Mouse (Mus musculus): ENCODE measurements around the gene Gm21830.

- no peak for TF ChIP-seq ZNF384 (IDR thresholded peaks at IDR 0.05; ENCODE audit: low read depth, low read length)
- no peak for TF ChIP-seq HCFC1 (IDR thresholded peaks at IDR 0.05; ENCODE audit: borderline replicate concordance, insufficient read depth, low read length)
- TF ChIP-seq MAFK (IDR thresholded peaks at IDR 0.05; ENCODE audit: insufficient read depth, low read depth, low read length) = no peak
- TF ChIP-seq ZC3H11A (IDR thresholded peaks at IDR 0.05; ENCODE audit: borderline replicate concordance, low read depth, low read length) = no peak
- TF ChIP-seq CHD2 (IDR thresholded peaks at IDR 0.05; ENCODE audit: low read depth, low read length) = no peak
These were observed 33.2 kb downstream of the Gm21830 start for GRCm38 (mm10) chr2:67446772-67447171.

Measured in ES-E14 (cell line).